ENCODE assay signal across 12 mouse cellular contexts in the genomic region with DNA sequence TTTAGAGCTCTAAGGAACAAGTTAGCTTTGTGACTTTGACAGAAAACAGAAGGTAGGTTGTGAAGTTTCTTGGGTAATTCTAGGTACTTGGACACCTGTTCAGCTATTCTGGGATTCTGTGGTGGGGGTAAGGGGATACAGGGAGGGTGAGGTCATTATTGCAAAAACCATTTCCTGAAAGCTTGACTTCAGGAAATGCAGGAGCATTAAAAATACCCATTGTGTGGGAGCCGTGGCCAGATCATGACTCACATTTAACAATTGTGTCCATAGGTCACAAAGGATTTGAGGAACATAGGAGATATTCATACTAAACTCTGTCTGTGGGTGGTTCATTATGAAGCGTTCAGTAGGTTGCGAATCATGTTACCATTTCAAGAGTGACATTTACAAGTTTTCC.
DNase-seq lines count a peak whose midpoint lies in the region; ATAC-seq lines count a peak whose summit lies in the region.
"Had no signal": no experiment of that assay in that cellular context is flagged by ENCODE, and none has a peak within 500 bp of the region (broad histone marks: within the 10 kb centered on the region; RNA-seq: fewer than 3 reads in every experiment).

No protein-coding gene starts in this region.

- intact Hi-C loops in heart, postnatal 36 days (cut with DNase I) = loop anchor here (2.0 kb wide), 1 partner anchor 94 kb away; no protein-coding TSS in a partner anchor
- intact Hi-C loops in left cerebral cortex, postnatal 4 days (cut with DNase I) = no loop called here

- ATAC-seq in inflammation-experienced regulatory T-cells, adult 6 months = no peak
- ATAC-seq: forebrain, embryonic 16.5 days; midbrain, embryonic 16.5 days had no signal

- peak; percentile 32 to 57 for DNase-seq in heart, adult 9 months (ENCODE audit: low spot score in 2 of 2)
- no peak for DNase-seq in heart, postnatal 36 days
- DNase-seq in 3T3-L1 (ENCODE audit: low read depth, low spot score) = peak; percentile 77
- peak; percentile 37 for DNase-seq in adipocyte (ENCODE audit: low spot score)
- DNase-seq in lung, postnatal 25 days (ENCODE audit: low spot score) = peak; percentile 27
- no peak for DNase-seq in MN1 (ENCODE audit: low spot score)
- DNase-seq in left cerebral cortex, postnatal 4 days = no peak
- DNase-seq: cerebellum, adult 18-20 months; kidney, adult 18-20 months had no signal

Comparison
In these comparisons a context has a peak if more than half of its experiments do, and no peak if none do; other contexts are left out.
1. DNase-seq: peak in heart, adult 9 months (2 of 2), 3T3-L1 (single experiment), adipocyte (single experiment) and lung, postnatal 25 days (single experiment); none in heart, postnatal 36 days (0 of 2), MN1 (single experiment) and left cerebral cortex, postnatal 4 days (single experiment).